In genomic region chr2:36197919-36198881, GRCm38 (mm10) we compare ENCODE assay signal across 8 mouse cellular contexts. TPM values are rescaled to one million over a fixed set of nuclear protein-coding genes. Genes with fewer than 3 reads are reported as not detected.
DNase-seq lines count a peak whose midpoint lies in the region; ATAC-seq lines count a peak whose summit lies in the region.

No protein-coding gene starts in this region.

- 0 out of 2 replicates have a peak overlapping the region, but pooled peaks have one; percentile 36 for H3K27ac ChIP-seq in embryonic facial prominence, embryonic 12.5 days
- H3K27ac ChIP-seq in heart, embryonic 13.5 days (replicated peaks) = peak overlapping the region; percentile 82
- H3K27ac ChIP-seq in kidney, embryonic 15.5 days = peak overlapping the region; percentile 18; the same call in 1 of the 2 replicates
- H3K27ac ChIP-seq in lung, embryonic 16.5 days (ENCODE audit: low read length) = peak overlapping the region; percentile 80

- DNase-seq in CD4-positive, CD25-positive, alpha-beta regulatory T cell, adult 2 months (ENCODE audit: low read depth, low spot score) = peak; percentile 12
- DNase-seq in right cerebral cortex, adult 18-20 months = peak; percentile 87

- H3K4me2 ChIP-seq in embryonic facial prominence, embryonic 12.5 days (replicated peaks) = peak overlapping the region; percentile 24; the same call in 1 of the 2 replicates
- peak overlapping the region; percentile 69 for H3K4me2 ChIP-seq in heart, embryonic 13.5 days
- H3K4me2 ChIP-seq in kidney, embryonic 15.5 days = peak overlapping the region; percentile 43
- peak overlapping the region; percentile 35 for H3K4me2 ChIP-seq in lung, embryonic 16.5 days (ENCODE audit: low read depth, low read length)

- peaks cover 49% of the 10 kb centered on the region for H3K27me3 ChIP-seq in embryonic facial prominence, embryonic 12.5 days
- H3K27me3 ChIP-seq in heart, embryonic 13.5 days (replicated peaks) = peaks cover 36% of the 10 kb centered on the region
- H3K27me3 ChIP-seq in kidney, embryonic 15.5 days = peaks cover 65% of the 10 kb centered on the region
- peaks cover 14% of the 10 kb centered on the region for H3K27me3 ChIP-seq in lung, embryonic 16.5 days (ENCODE audit: control insufficient read depth, insufficient read depth, low read depth, low read length)

- H3K4me1 ChIP-seq in embryonic facial prominence, embryonic 12.5 days = peaks cover 17% of the 10 kb centered on the region
- peaks cover 55% of the 10 kb centered on the region for H3K4me1 ChIP-seq in heart, embryonic 13.5 days
- peaks cover 27% of the 10 kb centered on the region for H3K4me1 ChIP-seq in kidney, embryonic 15.5 days
- peaks cover 30% of the 10 kb centered on the region for H3K4me1 ChIP-seq in lung, embryonic 16.5 days (replicated peaks; ENCODE audit: control insufficient read depth, insufficient read depth, low read length)

- no peaks in the 10 kb centered on the region for H3K36me3 ChIP-seq in embryonic facial prominence, embryonic 12.5 days
- no peaks in the 10 kb centered on the region for H3K36me3 ChIP-seq in heart, embryonic 13.5 days
- H3K36me3 ChIP-seq in kidney, embryonic 15.5 days = no peaks in the 10 kb centered on the region
- no peaks in the 10 kb centered on the region for H3K36me3 ChIP-seq in lung, embryonic 16.5 days (ENCODE audit: control insufficient read depth, insufficient read depth, low read length)

- 16% methylated on average over 20 of the region's 20 CpGs for WGBS in embryonic facial prominence, embryonic 12.5 days
- 11% methylated on average over 20 of the region's 20 CpGs for WGBS in heart, embryonic 13.5 days
- whole genome bisulfite sequencing in kidney, embryonic 15.5 days = 17% methylated on average over 20 of the region's 20 CpGs
- 21% methylated on average over 20 of the region's 20 CpGs for WGBS in lung, embryonic 16.5 days

- no peak for ATAC-seq in CD4-positive, CD25-positive, alpha-beta regulatory T cell, adult 4 months
- ATAC-seq in embryonic facial prominence, embryonic 12.5 days (ENCODE audit: insufficient number of reproducible peaks, insufficient read depth, low FRiP score, low TSS enrichment) = no peak; the same call in 1 of the 2 replicates
- peak; percentile 73 for ATAC-seq in heart, embryonic 13.5 days (ENCODE audit: extremely low read depth, insufficient number of reproducible peaks, low FRiP score, low TSS enrichment)
- ATAC-seq in kidney, embryonic 15.5 days (replicated peaks; ENCODE audit: low FRiP score) = peak; percentile 86
- peak; percentile 80 for ATAC-seq in lung, embryonic 16.5 days (ENCODE audit: low read depth)
- no peak for ATAC-seq in granulocyte monocyte progenitor cell, adult 5-6 weeks (replicated peaks; ENCODE audit: poor library complexity, severe bottlenecking)

- H3K9ac ChIP-seq in embryonic facial prominence, embryonic 12.5 days = 0 out of 2 replicates have a peak overlapping the region, but pooled peaks have one; percentile 7
- peak overlapping the region; percentile 70 for H3K9ac ChIP-seq in heart, embryonic 13.5 days
- no peak overlapping the region for H3K9ac ChIP-seq in kidney, embryonic 15.5 days
- 0 out of 2 replicates have a peak overlapping the region, but pooled peaks have one; percentile 14 for H3K9ac ChIP-seq in lung, embryonic 16.5 days (ENCODE audit: low read length)

- H3K4me3 ChIP-seq in embryonic facial prominence, embryonic 12.5 days = 0 out of 2 replicates have a peak overlapping the region, but pooled peaks have one; percentile 5
- peak overlapping the region; percentile 39 for H3K4me3 ChIP-seq in heart, embryonic 13.5 days
- H3K4me3 ChIP-seq in kidney, embryonic 15.5 days (replicated peaks) = peak overlapping the region; percentile 12; the same call in 1 of the 2 replicates
- no peak overlapping the region for H3K4me3 ChIP-seq in lung, embryonic 16.5 days (ENCODE audit: low read length)

- H3K9me3 ChIP-seq in embryonic facial prominence, embryonic 12.5 days = no peaks in the 10 kb centered on the region
- no peaks in the 10 kb centered on the region for H3K9me3 ChIP-seq in heart, embryonic 13.5 days
- no peaks in the 10 kb centered on the region for H3K9me3 ChIP-seq in kidney, embryonic 15.5 days (replicated peaks)
- no peaks in the 10 kb centered on the region for H3K9me3 ChIP-seq in lung, embryonic 16.5 days (ENCODE audit: control insufficient read depth, low read length)

RNA-seq across cellular contexts. Expression of gene Ptgs1, which starts 32.0 kb away (rescaled TPM):
- 1 to 10 TPM; 1.2 to 2.9 TPM for polyA plus RNA-seq in CD4-positive, CD25-positive, alpha-beta regulatory T cell, adult 4 months (2017; shearing (Covaris generic))
- polyA plus RNA-seq in embryonic facial prominence, embryonic 12.5 days (2016; fragmentation: Nextera tagmentation; extraction: Ambion mirVana) = 6.7 and 8.9 TPM in 2 replicates
- polyA plus RNA-seq in heart, embryonic 13.5 days (2015; fragmentation: Nextera tagmentation; extraction: Ambion mirVana) = 23.3 and 25.2 TPM in 2 replicates
- 29.2 and 30.6 TPM in 2 replicates for polyA plus RNA-seq in kidney, embryonic 15.5 days (2015; fragmentation: Nextera tagmentation; extraction: Ambion mirVana)
- polyA plus RNA-seq in lung, embryonic 16.5 days (2015; fragmentation: Nextera tagmentation; extraction: Ambion mirVana) = 76.1 and 83.5 TPM in 2 replicates
- 20.8 and 21.8 TPM in 2 replicates for total RNA-seq in granulocyte monocyte progenitor cell, adult 5-6 weeks (2014; fragmentation: Nextera tagmentation)
- 30.5 and 31.0 TPM in 2 replicates for total RNA-seq in granulocyte monocyte progenitor cell, adult 5-6 weeks (2017)

Comparison
In these comparisons a context has a peak if more than half of its experiments do, and no peak if none do; other contexts are left out.
1. ATAC-seq: peak in heart, embryonic 13.5 days (single experiment), kidney, embryonic 15.5 days (single experiment) and lung, embryonic 16.5 days (single experiment); none in CD4-positive, CD25-positive, alpha-beta regulatory T cell, adult 4 months (single experiment), embryonic facial prominence, embryonic 12.5 days (single experiment) and granulocyte monocyte progenitor cell, adult 5-6 weeks (single experiment).
2. H3K27ac ChIP-seq: peak in every context shown above with its lines; median percentile 82 in heart, embryonic 13.5 days; 80 in lung, embryonic 16.5 days; 36 in embryonic facial prominence, embryonic 12.5 days; 18 in kidney, embryonic 15.5 days.
3. Peak in every context shown above with its lines, with median percentiles within 50 percentile points of each other: H3K4me2 ChIP-seq.